Mouse (Mus musculus) hindlimb bud, embryonic 11.5 days (tissue): ENCODE measurements around the gene Gas7.

Experiments used
- DNase-seq: peaks from one replicate; pipeline ENCODE4 v3.0.0-alpha.2; 2012; ENCODE audit warnings: low read depth, low spot score; ENCODE audit errors: extremely low spot score

Gas7 gene

DNA sequence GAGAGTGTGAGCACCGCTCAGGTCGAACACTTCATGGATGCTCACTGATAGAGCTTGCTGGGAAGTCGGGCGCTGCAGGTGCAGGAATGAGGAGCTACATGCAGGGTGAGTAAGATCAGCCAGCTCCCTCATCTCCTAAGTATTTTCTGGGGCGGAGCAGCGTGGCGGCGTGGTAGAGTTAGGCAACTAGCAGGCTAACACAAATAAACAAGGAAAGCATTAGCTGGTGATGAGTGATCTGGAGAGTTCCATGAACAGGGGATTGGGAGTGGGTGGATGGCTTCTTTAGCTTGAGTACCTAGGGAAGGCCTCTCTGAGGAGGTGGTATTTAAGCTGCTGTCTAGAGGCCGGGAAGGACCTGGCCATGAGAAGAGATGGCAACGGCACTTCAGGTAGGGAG, 77.5 kb downstream of the Gas7 start:
- DNase-seq: no peak

DNA sequence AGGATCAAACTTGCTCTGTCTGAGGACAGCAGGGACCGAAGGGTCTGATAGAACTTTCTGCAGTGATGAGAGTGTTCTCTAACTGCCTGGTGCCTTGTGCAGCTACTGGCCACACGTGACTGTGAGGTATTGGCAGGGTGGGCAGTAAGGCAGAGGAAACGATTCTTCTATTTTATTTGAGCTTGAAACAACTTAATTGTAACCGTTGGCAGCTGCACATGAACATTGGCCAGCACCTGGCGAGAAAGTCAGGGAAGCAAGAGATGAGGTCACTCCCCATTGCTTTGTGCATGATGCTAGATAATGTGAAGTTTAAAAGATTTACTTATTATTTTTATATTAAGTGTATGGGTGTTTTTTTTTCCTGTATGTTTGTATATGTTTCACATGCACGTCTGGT, 77.9 kb downstream of the Gas7 start:
- no peak for DNase-seq

DNA sequence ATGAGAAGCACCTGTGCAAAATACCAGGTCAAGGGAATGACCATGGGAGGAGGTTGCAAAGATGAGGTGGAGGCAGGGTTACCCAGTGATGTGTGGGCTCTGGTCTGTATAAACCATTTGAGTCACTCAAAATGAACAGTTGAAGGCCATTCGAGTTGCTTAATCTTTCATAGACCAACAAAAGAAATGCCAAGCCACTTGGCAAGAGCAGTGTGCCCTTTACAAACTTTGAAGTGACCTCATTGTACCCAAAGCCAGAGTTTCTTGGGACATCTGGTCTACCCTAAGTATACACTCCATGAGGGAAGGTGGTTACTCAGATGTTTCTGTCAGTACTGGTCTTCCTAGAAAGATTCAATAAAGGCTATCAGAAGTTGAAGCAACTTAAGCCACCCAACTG, 80.5 kb downstream of the Gas7 start:
- no peak for DNase-seq

DNA sequence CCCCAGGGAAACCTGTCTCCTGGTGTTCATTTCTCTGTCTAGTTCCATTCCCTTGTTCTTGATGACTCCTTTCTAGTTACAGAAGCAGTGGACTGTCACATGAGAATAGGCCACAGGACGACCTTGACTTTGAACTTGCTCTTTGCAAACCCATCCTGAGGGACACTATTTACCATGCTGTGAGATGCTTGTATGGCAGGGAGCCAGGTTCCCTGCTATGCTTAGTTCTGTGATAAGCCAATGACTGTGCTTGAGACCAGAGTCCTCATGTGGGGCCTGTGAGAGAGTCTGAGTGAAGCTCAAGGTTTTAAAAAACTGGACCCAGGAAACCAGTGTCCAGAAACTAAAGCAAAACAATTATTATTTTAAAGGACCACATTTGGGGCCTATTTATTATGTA, 81.2 kb downstream of the Gas7 start:
- no peak for DNase-seq

DNA sequence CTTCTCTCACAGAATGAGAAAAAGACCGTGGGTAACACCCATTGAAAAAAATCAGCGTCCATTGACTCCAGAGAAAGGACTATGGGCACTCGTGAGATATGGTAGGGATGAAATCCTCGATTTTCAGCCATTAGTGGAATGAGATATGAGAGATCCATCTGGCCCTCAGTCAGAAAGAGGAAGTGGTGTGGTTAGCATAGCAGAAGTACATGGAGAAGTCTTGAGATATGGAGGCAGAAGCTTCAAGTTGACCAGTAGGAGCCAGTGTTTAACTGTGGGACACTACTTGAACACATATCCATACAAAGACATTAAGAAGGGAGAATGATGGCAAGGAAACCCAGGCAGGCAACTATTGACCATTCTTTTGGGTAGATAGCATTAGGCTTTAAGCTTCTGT, 82.1 kb downstream of the Gas7 start:
- DNase-seq: no peak

DNA sequence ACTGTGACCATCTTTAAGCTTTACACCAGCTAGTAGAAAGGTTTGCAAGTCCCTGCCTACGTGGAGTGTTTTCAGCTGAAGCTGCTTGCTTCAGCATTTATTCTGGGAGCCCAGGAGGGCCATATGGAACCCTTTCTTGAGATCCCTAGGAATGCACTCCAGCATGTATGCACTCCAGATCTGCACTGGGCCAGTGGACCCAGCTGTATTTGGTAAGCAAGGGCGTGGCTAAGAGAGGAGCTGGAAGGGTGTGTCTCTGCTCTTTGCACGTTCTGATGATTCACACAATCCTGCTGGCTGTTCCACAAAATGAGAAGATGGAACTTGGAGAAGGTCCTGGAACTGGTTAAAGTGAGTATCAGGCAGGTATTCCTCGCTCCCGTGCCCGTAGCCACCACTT, 83.3 kb downstream of the Gas7 start:
- no peak for DNase-seq

DNA sequence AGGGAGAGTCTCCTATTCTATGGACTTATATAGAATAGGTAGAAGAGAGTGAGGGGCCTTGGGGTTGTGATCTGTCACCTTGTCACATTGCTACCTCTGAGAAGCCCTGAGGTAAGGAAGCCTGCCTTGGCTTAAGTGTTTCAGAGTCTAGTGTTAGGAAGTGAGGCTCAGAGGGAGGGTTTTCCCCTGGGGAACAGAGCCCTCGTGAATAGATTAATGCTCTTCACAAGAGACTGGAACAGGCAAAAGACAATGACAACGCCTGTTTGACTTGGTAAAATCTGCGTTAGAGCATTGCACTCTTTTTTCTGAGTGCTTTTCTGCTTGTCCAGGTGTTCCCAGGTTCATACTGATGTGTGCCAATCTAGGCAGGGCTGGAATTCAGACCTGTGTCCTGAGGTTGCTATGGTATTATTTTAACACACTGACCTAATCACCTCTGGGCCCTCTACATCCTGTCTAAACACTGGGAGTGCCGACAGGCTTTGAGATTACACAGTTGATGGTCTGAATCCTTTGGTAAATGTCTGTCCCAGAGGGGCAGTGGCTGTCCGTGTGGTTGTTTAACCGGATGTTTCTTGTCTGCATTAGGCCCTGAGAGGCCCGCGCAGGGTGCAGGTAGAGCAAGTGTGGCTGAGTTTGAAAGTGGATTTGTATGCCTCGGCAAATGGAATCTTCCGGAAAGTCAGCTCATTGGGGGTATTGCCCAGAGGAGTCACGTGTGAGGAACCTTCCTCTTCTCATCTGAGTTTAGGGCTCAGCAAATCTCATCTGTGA, 89.6 kb downstream of the Gas7 start:
- no peak for DNase-seq

DNA sequence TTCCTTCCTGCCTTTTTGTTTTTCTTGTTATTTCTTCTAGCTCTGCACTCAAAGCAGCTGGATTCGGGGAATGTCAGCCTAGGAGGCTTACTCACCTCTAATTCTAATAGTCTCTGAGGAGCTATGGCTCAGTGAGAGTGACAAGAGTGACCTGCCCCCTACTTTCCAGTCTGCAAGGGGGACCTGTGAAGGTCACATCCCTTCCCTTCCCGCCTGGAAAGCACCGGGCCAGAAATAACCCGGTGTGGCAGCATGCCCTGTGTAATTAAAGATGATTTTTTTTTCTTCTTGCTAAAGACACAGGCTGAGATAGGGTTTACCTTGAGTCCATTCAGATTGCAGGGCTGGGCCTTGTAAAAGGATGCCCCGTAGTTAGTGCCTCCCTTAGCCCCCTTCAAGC, 91.3 kb downstream of the Gas7 start:
- no peak for DNase-seq

DNA sequence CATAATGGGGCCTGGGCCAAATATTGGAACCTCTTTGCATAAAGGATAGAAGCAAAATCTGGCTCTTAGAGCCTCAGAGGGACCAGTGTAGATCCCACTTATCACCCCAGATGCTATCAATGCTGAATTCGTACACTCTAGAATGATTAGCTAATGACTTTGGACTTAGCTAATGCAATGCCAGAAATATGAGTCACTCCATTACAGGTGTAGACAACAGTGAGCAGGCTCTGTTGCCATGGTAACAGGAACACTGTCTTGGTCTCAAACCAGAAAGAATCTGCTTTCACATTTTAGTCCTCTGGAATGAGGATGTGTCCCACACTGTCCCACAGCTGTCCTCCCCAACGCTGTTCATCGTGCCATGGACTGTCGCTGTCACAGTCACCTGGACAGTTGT, 94.1 kb downstream of the Gas7 start:
- no peak for DNase-seq

DNA sequence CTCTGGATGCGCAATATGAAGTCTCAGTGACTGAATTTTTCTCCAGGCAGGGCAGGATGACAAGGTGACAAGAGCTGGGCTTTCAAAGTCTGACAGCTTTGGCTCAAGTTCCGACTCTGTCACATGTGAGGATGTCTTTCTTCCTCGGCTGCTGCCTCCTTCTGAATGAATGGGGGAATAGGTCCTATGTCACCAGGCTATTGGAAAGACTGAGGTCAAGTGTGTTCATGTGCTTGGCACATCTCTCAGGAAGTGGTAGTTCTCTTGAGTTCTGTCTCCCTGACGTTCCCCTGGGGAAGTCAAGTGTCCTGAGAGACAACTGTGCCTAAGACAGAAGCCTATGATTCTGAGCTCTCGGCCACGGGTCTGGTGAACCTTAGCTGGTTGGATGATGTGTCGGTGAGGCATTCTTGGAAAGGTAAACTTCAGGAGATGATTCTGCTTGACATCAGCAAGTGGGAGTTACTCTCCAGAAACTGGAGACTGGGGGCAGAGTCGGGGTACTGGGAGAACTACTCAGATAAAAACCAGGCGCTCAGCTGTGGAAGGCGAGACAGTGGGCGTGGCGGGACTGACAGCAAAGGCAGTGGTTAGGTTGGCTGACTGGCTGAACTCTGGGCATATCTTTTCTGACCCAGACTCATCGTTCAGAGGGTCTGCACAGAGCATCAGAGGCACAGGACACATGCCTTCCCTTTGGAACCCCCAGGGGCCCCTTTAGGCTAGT, 94.7 kb downstream of the Gas7 start:
- no peak for DNase-seq

DNA sequence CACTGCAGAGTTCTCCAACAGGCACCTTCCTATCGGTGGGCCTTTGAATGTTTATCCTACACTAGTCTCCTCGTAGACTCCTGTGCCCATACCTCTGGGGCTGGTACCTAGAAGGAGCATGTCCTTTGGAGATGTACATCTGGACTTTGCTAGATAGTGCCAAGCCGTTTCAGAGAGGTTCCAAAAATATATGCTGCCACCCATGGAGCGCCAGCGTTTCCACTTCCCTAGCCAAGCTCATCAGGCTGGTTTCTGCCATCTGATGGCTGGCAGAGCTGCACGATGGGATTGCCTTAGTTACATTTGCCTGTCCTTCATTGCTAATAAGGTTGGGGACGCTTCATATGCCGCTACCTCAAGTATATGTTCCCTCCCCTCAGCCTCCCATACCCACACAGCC, 97.2 kb downstream of the Gas7 start:
- no peak for DNase-seq

DNA sequence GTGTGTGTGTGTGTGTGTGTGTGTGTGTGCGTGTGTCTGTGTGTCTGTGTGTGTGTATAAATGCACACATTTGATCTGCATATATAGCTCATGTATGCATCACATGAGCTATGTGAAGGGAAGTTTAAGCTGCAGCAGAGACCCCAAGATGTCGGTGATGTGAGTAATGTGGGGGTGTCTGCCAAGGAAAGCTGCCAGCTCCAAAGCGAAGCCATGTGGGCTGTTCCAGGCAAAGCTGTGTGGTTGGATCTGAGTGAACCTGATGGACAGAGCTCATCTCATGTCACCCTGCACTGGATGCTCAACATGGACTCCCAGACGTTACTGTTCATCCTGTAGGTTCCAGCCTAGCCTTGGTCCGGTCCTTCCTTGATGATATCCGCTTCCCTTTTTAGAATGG, 99.0 kb downstream of the Gas7 start:
- no peak for DNase-seq

DNA sequence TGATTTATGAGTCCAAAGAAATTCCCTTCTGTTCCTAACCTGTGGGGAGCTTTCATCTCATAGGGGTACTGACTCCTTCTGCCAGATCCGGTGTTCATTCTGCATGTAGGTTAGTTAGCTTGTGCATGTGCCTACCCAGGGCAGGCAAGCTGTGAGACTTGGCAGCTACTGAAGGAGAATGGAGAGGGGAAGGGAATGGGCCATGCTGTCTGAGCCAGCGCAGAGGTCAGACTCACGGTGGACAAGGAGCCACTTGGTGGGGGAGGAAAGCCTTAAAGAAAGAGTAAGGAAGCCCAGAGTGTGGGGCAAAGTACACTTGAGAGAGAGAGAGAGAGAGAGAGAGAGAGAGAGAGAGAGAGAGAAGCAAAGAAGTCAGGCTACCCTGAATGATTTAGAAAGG, 101.1 kb downstream of the Gas7 start:
- no peak for DNase-seq

DNA sequence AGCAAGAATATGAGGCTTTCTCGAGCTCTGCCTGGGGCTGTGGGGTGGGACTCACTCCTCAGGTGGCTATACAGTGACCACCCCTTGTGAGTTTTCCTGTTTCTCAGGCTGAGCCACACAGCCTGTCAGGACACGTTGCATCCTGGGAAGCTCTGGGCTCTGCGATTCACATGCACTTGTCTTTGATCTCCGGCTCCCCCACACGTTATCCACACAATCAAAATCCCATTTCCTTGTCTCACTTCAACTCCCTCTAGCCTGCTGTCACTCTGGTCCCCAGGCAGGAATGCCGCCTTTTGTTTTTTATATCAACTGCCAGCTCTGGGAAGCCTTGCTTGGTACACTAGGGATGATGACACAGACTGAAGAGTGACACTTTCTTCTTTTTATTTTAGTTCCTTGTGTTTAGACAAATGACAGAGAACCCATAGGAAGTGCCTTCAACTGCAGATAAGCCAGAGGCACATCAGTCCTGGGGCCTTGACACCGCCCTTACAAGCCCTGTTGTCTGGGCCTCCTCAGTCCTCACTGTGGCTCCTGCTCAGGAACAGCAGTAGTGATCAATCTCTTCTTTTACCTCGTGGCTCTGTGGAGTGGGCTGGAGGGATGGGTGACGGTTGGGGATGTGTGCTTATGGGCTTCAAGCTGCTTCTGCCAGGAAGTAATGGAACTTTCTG, 103.7 kb downstream of the Gas7 start:
- DNase-seq: no peak

DNA sequence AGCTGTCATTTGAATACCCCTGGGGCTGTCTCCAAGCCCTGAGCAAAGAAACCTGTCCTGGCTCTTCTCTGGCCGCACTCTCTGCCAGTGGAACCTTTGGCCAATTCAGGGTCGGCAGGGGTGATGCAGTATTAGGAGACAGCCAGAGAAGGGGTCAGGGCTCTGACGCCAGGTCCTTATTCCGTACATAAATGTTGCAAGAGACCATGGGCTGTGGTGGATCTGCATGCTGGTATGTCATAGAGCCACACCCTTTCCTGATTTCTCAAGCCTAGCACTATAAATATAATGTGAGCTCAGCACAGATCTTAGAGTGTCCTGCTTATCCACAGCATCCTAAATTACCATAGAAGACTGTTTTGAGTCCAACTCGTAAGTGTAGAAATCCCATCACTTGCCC, 104.3 kb downstream of the Gas7 start:
- DNase-seq: no peak

DNA sequence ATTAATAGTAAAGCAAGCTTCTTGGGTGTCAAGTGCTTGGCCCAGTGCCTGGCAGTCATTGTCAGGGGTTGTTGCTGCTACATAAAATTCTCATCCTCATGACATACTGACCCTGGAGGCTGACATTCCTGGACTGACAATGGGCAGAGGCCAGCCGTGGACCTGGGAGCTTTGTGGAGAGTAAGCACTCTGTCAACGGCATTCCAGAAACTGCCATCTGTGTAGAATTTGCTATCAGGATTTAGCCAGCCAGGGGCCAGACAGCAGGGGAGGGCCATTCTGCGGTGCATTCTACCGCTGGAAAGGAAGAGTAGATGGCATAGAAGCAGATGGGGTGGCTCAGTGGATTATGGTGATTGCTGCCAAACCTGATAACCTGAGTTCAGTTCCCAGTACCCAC, 106.4 kb downstream of the Gas7 start:
- DNase-seq: no peak

DNA sequence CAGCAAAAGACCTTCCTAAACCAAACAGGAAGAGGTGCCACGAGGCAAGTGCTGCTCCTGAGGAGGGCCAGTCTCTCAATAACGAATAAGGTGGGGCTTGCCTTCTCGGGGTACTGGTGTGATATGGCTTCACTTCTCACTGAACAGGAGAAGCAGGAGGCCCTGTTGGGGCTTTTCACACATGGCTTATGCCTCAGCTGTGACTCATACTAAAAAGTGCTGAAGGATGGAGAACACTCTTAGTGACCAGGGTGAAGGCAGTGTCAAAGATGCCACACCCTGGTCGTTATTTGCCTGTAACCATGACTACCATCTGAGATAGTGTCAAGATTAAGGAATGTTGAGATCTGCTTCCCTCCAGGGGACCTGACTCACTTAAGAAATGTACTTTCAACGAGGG, 107.9 kb downstream of the Gas7 start:
- no peak for DNase-seq

DNA sequence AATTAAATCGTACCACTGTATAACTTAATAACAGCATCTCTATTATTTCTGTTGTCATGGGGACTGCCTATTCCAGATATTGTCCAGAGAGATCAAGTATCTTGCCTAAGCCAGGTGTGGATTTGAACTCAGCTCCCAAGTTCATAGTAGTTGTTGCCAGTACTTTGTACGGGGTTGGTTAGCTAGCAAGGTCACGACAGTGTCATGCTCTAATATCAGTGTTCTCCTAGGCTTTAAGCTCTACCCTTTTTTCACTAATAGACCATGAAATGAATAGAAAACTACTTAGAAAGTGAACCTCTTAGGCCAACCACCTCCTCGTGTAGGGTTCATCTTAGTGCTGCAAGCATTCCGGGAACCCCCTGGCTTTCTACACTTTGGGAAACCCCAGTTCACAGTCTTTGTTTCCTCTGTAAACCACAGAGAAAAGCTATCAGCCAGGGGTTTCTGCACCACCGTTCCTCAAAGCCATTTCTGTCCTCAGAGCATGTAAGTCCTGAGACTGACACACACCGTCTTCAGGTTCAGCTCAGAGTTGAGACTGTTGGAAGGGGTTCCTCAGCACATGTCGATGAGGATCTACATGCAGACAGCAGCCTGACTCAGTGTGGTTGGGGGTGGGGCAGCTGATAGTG, 108.9 kb downstream of the Gas7 start:
- no peak for DNase-seq

DNA sequence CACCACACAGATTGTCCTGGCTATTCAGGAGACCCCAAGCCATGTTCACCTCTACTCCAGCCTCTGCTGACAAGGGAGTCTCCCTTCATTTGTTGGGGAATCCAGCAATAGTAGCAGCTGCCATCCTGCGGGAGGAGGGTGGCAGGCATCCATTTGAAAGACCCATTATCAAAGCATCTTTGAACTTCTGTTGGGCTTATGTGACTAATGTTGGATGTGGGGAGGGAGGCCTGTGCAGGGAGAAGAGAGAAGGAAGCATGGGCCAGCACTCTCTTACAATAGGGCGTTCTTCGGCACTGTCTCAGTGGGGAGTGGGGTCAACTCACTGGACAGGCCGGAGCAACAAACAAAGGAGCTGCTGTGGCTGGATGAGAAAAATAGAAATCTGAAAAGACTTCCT, 110.3 kb downstream of the Gas7 start:
- no peak for DNase-seq

DNA sequence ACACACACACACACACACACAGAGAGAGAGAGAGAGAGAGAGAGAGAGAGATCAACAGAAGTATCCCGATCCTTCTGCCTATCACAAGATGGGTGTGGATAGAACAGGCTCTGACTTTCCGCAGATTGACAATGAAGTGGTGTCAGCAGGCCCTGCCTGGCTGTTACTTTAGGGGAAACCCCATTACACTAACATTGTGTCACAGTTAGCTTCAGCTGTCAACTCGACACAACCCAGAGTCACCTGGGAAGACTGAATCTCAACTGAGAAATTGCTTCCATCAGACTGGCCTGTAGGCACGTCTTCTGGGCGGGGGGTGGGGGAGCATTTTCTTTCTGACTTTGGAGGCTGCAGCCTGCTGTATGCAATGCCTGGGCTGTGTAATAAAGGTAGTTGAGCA, 111.5 kb downstream of the Gas7 start:
- DNase-seq: no peak

DNA sequence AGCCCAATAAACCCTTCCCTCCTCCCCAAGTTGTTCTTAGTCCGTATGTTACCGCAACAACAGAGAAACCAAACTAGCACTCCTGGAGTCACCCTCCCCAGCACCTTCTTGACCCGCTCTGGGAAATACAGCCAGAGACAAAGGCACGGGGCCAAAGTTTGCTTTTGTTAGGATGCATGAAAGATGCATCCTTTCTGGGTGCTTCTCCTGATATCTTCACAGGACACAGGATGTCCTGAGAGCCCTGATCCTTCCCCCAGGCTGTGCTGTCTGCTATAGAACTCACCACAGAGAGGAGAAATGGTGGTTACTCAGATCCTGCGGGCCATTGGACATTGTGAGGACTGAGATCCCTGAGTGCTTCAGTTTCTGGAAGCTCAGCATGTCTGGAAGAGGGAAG, 111.9 kb downstream of the Gas7 start:
- DNase-seq: no peak

DNA sequence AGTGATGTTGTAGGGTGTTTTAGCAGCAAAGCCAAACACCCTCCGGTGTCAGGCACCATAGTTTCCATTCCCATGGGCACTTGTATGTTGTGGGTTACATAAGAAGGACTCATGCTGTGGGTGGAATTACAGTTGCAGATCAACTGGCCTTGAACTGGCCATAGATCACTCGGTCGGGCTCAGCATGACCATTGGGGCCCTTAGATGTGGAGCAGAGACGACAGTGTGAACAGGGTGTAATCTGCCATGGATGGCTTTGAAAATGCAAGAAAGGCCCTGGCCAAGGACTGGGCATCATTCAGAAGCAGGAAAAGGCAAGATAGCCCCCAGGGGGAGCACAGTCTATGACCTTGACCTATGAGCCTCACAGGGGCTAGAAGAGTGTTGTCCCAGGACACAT, 112.8 kb downstream of the Gas7 start:
- DNase-seq: no peak
